Mouse (Mus musculus): ENCODE measurements at regions not wholly inside any gene's neighbourhood (a gene's known extent, or its start where the extent isn't known, plus 50 kb on each side); places are given as distances from the start of the nearest gene placed in this dataset.
A peak's percentile ranks its signal among the peaks of the same experiment; 100 is the strongest.

GRCm38 (mm10) chr1:89308788-89309187 is 145.8 kb upstream of the Agap1 start:
- TF ChIP-seq POLR2A (IDR thresholded peaks at IDR 0.05; ENCODE audit: insufficient read depth, low read depth, low read length) (no peak), CTCF (IDR thresholded peaks at IDR 0.05) (peak; percentile 38)

Data from heart, adult 2 months (tissue).